Mouse (Mus musculus) hindbrain, embryonic 10.5 days (tissue): ENCODE results near the gene Hoxd11. TPM values are rescaled to one million over a fixed set of nuclear protein-coding genes. Genes with fewer than 3 reads are reported as not detected.

Experiments used
- DNase-seq: peaks from one replicate; pipeline ENCODE4 v3.0.0-alpha.2; 2017; ENCODE audit warnings: low spot score
- H3K27ac ChIP-seq: fragments of 300-500 bp; sonication (generic); 2 replicates; pipeline ENCODE4 v1.5.1; 2016; ENCODE audit warnings: mild to moderate bottlenecking, moderate library complexity
- H3K27me3 ChIP-seq: fragments of 300-500 bp; sonication (generic); 2 replicates; pipeline ENCODE4 v1.6.1; 2016; ENCODE audit warnings: mild to moderate bottlenecking; ENCODE audit not compliant: poor library complexity, insufficient read depth, severe bottlenecking
- H3K36me3 ChIP-seq: fragments of 300-500 bp; sonication (generic); 2 replicates; pipeline ENCODE4 v1.6.1; 2016; ENCODE audit warnings: mild to moderate bottlenecking, moderate library complexity
- H3K4me1 ChIP-seq: fragments of 300-500 bp; sonication (generic); replicated peaks from 2 replicates; pipeline ENCODE4 v1.6.1; 2016; ENCODE audit warnings: mild to moderate bottlenecking
- H3K4me3 ChIP-seq: fragments of 300-500 bp; sonication (generic); 2 replicates; pipeline ENCODE4 v1.5.1; 2016; ENCODE audit warnings: mild to moderate bottlenecking, moderate library complexity
- H3K9me3 ChIP-seq: fragments of 300-500 bp; sonication (generic); 2 replicates; pipeline ENCODE4 v1.6.1; 2016; ENCODE audit warnings: mild to moderate bottlenecking, moderate library complexity
- WGBS: fragments of 180-500 bp; shearing (Covaris S2); methylation state at CpG from one replicate; pipeline ENCODE4 v1.1.7; 2016; 5-methylcytosine and 5-hydroxymethylcytosine counted together
- polyA plus RNA-seq: library from polyadenylated mRNA; unstranded; fragments of >200 nt; fragmentation: Nextera tagmentation; extraction: Ambion mirVana; gene quantifications from 2 replicates; pipeline ENCODE4 v1.2.1, GENCODE M21; 2016

Hoxd11 gene
- polyA plus RNA-seq, 1 experiment from 2014 or later: not detected

GRCm38 (mm10) chr2:74688795-74689573 lies 9.6 kb downstream of the Hoxd11 start:
- DNase-seq: peak; percentile 52
- H3K27me3 ChIP-seq: peaks cover 100% of the 10 kb centered on the region
- peaks cover 17% of the 10 kb centered on the region for H3K4me1 ChIP-seq
- H3K36me3 ChIP-seq: no peaks in the 10 kb centered on the region
- H3K9me3 ChIP-seq: no peaks in the 10 kb centered on the region
- H3K27ac ChIP-seq: no peak overlapping the region
- WGBS: 4% methylated on average over 12 of the region's 12 CpGs
- no peak overlapping the region for H3K4me3 ChIP-seq

- Histone ChIP-seq H3K27me3 (peaks cover 100% of the 10 kb centered on the region), H3K9me3 (no peaks in the 10 kb centered on the region), H3K4me3 (no peak overlapping the region), H3K4me1 (peaks cover 17% of the 10 kb centered on the region), H3K27ac (no peak overlapping the region), H3K36me3 (no peaks in the 10 kb centered on the region)
- 1% methylated on average over 24 of the region's 24 CpGs for WGBS
- peak; percentile 65 for DNase-seq
Measured at GRCm38 (mm10) chr2:74689574-74690337, 10.4 kb downstream of the Hoxd11 start.

GRCm38 (mm10) chr2:74690338-74690716 lies 11.0 kb downstream of the Hoxd11 start:
- DNase-seq: no peak

GRCm38 (mm10) chr2:74691022-74691951 lies 11.9 kb downstream of the Hoxd11 start, which contains the start of gene Hoxd10:
Hoxd10 (plus strand) TSS chr2:74691924.
- under 1% methylated on average over 56 of the region's 56 CpGs for WGBS
- peak; percentile 89 for DNase-seq
- no peak within 1 kb of the TSS for H3K27ac ChIP-seq

More at GRCm38 (mm10) chr2:74690338-74690716, 11.0 kb downstream of the Hoxd11 start:
- 9% methylated on average over 8 of the region's 8 CpGs for WGBS
- Histone ChIP-seq H3K9me3 (no peaks in the 10 kb centered on the region), H3K4me3 (no peak overlapping the region), H3K4me1 (peaks cover 17% of the 10 kb centered on the region), H3K27ac (no peak overlapping the region), H3K36me3 (no peaks in the 10 kb centered on the region), H3K27me3 (peaks cover 100% of the 10 kb centered on the region)

GRCm38 (mm10) chr2:74691995-74692807 lies 12.8 kb downstream of the Hoxd11 start:
- no peak overlapping the region for H3K27ac ChIP-seq
- H3K27me3 ChIP-seq: peaks cover 100% of the 10 kb centered on the region
- 0 out of 2 replicates have a peak overlapping the region, but pooled peaks have one; percentile 29 for H3K4me3 ChIP-seq
- WGBS: 5% methylated on average over 35 of the region's 35 CpGs
- H3K9me3 ChIP-seq: no peaks in the 10 kb centered on the region
- no peaks in the 10 kb centered on the region for H3K36me3 ChIP-seq
- peak; percentile 55 for DNase-seq
- H3K4me1 ChIP-seq: peaks cover 17% of the 10 kb centered on the region

More at GRCm38 (mm10) chr2:74691022-74691951, 11.9 kb downstream of the Hoxd11 start, which contains the start of gene Hoxd10:
- peaks cover 17% of the 10 kb centered on the region for H3K4me1 ChIP-seq
- H3K9me3 ChIP-seq: no peaks in the 10 kb centered on the region
- H3K27me3 ChIP-seq: peaks cover 100% of the 10 kb centered on the region
- H3K4me3 ChIP-seq: peak within 1 kb of the TSS; percentile 29
- H3K36me3 ChIP-seq: no peaks in the 10 kb centered on the region

- Histone ChIP-seq H3K36me3 (no peaks in the 10 kb centered on the region), H3K27ac (no peak overlapping the region), H3K4me1 (peaks cover 23% of the 10 kb centered on the region), H3K4me3 (no peak overlapping the region), H3K27me3 (peaks cover 100% of the 10 kb centered on the region), H3K9me3 (no peaks in the 10 kb centered on the region)
- WGBS: 1% methylated on average over 20 of the region's 20 CpGs
- DNase-seq: peak; percentile 56
Measured at GRCm38 (mm10) chr2:74692808-74693431, 13.6 kb downstream of the Hoxd11 start.

- H3K27ac ChIP-seq: no peak overlapping the region
- DNase-seq: no peak
- no peaks in the 10 kb centered on the region for H3K36me3 ChIP-seq
- WGBS: 7% methylated on average over 4 of the region's 4 CpGs
- no peaks in the 10 kb centered on the region for H3K9me3 ChIP-seq
- no peak overlapping the region for H3K4me3 ChIP-seq
- peaks cover 100% of the 10 kb centered on the region for H3K27me3 ChIP-seq
- peaks cover 28% of the 10 kb centered on the region for H3K4me1 ChIP-seq
Measured at GRCm38 (mm10) chr2:74693432-74693827, 14.1 kb downstream of the Hoxd11 start.

- Histone ChIP-seq H3K27ac (no peak overlapping the region), H3K27me3 (peaks cover 100% of the 10 kb centered on the region), H3K4me1 (peaks cover 32% of the 10 kb centered on the region), H3K9me3 (no peaks in the 10 kb centered on the region), H3K36me3 (no peaks in the 10 kb centered on the region), H3K4me3 (no peak overlapping the region)
- peak; percentile 56 for DNase-seq
- WGBS: 2% methylated on average over 16 of the region's 16 CpGs
Measured at GRCm38 (mm10) chr2:74694066-74694465, 14.7 kb downstream of the Hoxd11 start.

- 5% methylated on average over 1 of the region's 1 CpGs for WGBS
- DNase-seq: no peak
- H3K9me3 ChIP-seq: no peaks in the 10 kb centered on the region
- no peaks in the 10 kb centered on the region for H3K36me3 ChIP-seq
- H3K4me3 ChIP-seq: no peak overlapping the region
- H3K27me3 ChIP-seq: peaks cover 100% of the 10 kb centered on the region
- peaks cover 32% of the 10 kb centered on the region for H3K4me1 ChIP-seq
- H3K27ac ChIP-seq: no peak overlapping the region
Measured at GRCm38 (mm10) chr2:74695383-74695782, 16.0 kb downstream of the Hoxd11 start.

GRCm38 (mm10) chr2:74695813-74696430 lies 16.6 kb downstream of the Hoxd11 start:
- H3K4me3 ChIP-seq: no peak overlapping the region
- no peak overlapping the region for H3K27ac ChIP-seq
- peaks cover 34% of the 10 kb centered on the region for H3K4me1 ChIP-seq
- WGBS: 3% methylated on average over 7 of the region's 7 CpGs
- no peaks in the 10 kb centered on the region for H3K36me3 ChIP-seq
- peaks cover 100% of the 10 kb centered on the region for H3K27me3 ChIP-seq
- no peaks in the 10 kb centered on the region for H3K9me3 ChIP-seq
- DNase-seq: no peak
